Mouse (Mus musculus): ENCODE measurements around the gene Rln3. TPM values are rescaled to one million over a fixed set of nuclear protein-coding genes. Genes with fewer than 3 reads are reported as not detected.

The Rln3 gene
- total and polyA plus RNA-seq, 3 experiments: not detected

DNA sequence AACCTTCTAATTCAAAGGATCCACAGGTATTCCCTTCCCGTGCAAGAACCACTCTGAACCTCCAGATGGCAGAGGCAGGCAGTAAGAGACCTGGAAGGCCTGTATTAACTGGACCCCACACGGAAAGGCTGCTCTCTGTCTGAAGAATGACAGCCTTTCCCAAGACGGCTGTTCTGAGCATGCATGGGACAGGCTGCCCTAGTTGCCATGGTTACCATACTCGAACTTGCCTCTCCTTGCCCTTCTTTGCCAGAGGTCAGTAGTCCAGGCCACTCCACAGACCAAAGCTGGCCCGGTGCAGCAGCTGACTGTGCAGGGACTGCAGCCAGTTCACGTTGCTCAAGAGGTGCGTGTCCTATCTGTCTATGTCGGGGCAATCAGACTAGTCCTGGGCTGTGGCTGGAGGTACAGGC is 39.0 kb upstream of the Rln3 start:
- Histone ChIP-seq H3K27me3 (ENCODE audit: insufficient read depth, low read length) (no peaks in the 10 kb centered on the region), H3K9me3 (replicated peaks) (no peaks in the 10 kb centered on the region), H3K4me3 (ENCODE audit: low read depth, low read length) (no peak overlapping the region), H3K36me3 (replicated peaks) (peaks cover 96% of the 10 kb centered on the region), H3K4me1 (ENCODE audit: insufficient read depth, low read depth, low read length) (0 out of 2 replicates have a peak, but pooled peaks cover 4% of the 10 kb centered on the region)
- no peak for TF ChIP-seq POLR2AphosphoS5 (IDR thresholded peaks at IDR 0.05; ENCODE audit: insufficient replicate concordance, low read depth, low read length)
- TF ChIP-seq CTCF (IDR thresholded peaks at IDR 0.05; ENCODE audit: low read depth, low read length): no peak
- no peak for TF ChIP-seq GATA1 (IDR thresholded peaks at IDR 0.05; ENCODE audit: borderline replicate concordance, low read length)
- TF ChIP-seq TAL1 (conservative IDR thresholded peaks at IDR 0.05; ENCODE audit: low read depth, low read length): no peak
- TF ChIP-seq GATA2 (IDR thresholded peaks at IDR 0.05; ENCODE audit: borderline replicate concordance, low read depth, low read length): no peak
- no peak for ATAC-seq (ENCODE audit: extremely low read depth, insufficient number of reproducible peaks, low FRiP score, poor library complexity, severe bottlenecking)
- DNase-seq (ENCODE audit: low spot score): no peak

DNA sequence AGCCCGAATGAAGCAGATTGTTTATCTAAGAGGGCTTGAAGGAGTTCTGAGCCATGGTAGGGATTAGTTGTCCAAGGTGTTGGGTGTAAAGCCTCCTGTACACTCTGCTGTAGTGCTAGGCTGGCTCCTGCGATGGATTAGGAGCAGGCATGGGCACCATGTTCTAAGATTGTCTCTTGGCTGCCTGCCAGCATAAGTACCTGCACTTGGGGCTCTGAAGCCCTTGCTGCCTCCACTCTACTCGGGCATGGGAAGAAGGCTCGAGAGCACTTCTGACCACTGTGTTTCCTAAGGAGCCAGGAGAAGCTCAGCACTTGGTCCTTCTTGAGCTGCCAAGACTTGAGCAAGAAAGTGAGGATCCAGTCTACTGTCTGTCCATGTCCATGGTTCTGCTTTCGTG is 34.4 kb upstream of the Rln3 start:
- no peak overlapping the region for H3K4me3 ChIP-seq (ENCODE audit: low read depth, low read length)
- TF ChIP-seq TAL1 (conservative IDR thresholded peaks at IDR 0.05; ENCODE audit: low read depth, low read length) (no peak), GATA1 (IDR thresholded peaks at IDR 0.05; ENCODE audit: borderline replicate concordance, low read length) (no peak), CTCF (IDR thresholded peaks at IDR 0.05; ENCODE audit: low read depth, low read length) (no peak), POLR2AphosphoS5 (IDR thresholded peaks at IDR 0.05; ENCODE audit: insufficient replicate concordance, low read depth, low read length) (no peak), GATA2 (IDR thresholded peaks at IDR 0.05; ENCODE audit: borderline replicate concordance, low read depth, low read length) (no peak)
- DNase-seq (ENCODE audit: low spot score) (no peak), ATAC-seq (ENCODE audit: extremely low read depth, insufficient number of reproducible peaks, low FRiP score, poor library complexity, severe bottlenecking) (no peak)
- 0 out of 2 replicates have a peak, but pooled peaks cover 4% of the 10 kb centered on the region for H3K4me1 ChIP-seq (ENCODE audit: insufficient read depth, low read depth, low read length)
- peaks cover 93% of the 10 kb centered on the region for H3K36me3 ChIP-seq (replicated peaks)
- H3K9me3 ChIP-seq (replicated peaks): no peaks in the 10 kb centered on the region
- no peaks in the 10 kb centered on the region for H3K27me3 ChIP-seq (ENCODE audit: insufficient read depth, low read length)

GRCm38 (mm10) chr8:84076849-84077248 is 32.0 kb upstream of the Rln3 start:
- peaks cover 90% of the 10 kb centered on the region for H3K36me3 ChIP-seq (replicated peaks)
- ATAC-seq (ENCODE audit: extremely low read depth, insufficient number of reproducible peaks, low FRiP score, poor library complexity, severe bottlenecking) (no peak), DNase-seq (ENCODE audit: low spot score) (no peak)

DNA sequence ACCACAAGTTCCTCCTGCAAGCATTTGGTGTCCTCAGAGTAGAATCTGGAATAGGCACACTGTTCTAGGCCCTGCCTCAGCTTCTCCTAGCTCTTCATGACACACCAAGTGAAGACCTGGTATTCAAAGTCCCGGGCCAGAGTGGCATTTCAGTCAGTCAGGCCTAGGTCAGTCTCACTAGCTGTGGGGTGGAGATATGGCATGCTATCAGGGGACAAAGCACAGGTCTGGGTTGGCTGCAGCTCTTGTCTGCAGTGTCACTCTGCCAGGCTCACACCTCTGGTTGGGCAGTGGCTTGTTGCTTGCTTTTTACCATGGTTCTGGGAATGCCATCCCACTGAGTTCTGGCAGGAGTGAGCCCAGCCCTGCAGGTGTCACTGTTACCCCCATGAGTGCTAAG is 31.6 kb upstream of the Rln3 start:
- DNase-seq (ENCODE audit: low spot score) (no peak), ATAC-seq (ENCODE audit: extremely low read depth, insufficient number of reproducible peaks, low FRiP score, poor library complexity, severe bottlenecking) (no peak)
- H3K27me3 ChIP-seq (ENCODE audit: insufficient read depth, low read length): no peaks in the 10 kb centered on the region
- peaks cover 89% of the 10 kb centered on the region for H3K36me3 ChIP-seq (replicated peaks)
- H3K9me3 ChIP-seq (replicated peaks): no peaks in the 10 kb centered on the region
- peaks cover 19% of the 10 kb centered on the region for H3K4me1 ChIP-seq (ENCODE audit: insufficient read depth, low read depth, low read length)
- TF ChIP-seq TAL1 (conservative IDR thresholded peaks at IDR 0.05; ENCODE audit: low read depth, low read length) (no peak), GATA1 (IDR thresholded peaks at IDR 0.05; ENCODE audit: borderline replicate concordance, low read length) (no peak), CTCF (IDR thresholded peaks at IDR 0.05; ENCODE audit: low read depth, low read length) (no peak), GATA2 (IDR thresholded peaks at IDR 0.05; ENCODE audit: borderline replicate concordance, low read depth, low read length) (no peak), POLR2AphosphoS5 (IDR thresholded peaks at IDR 0.05; ENCODE audit: insufficient replicate concordance, low read depth, low read length) (no peak)
- H3K4me3 ChIP-seq (ENCODE audit: low read depth, low read length): no peak overlapping the region

More at GRCm38 (mm10) chr8:84076849-84077248, 32.0 kb upstream of the Rln3 start:
- TF ChIP-seq GATA1 (IDR thresholded peaks at IDR 0.05; ENCODE audit: borderline replicate concordance, low read length) (no peak), POLR2AphosphoS5 (IDR thresholded peaks at IDR 0.05; ENCODE audit: insufficient replicate concordance, low read depth, low read length) (no peak), CTCF (IDR thresholded peaks at IDR 0.05; ENCODE audit: low read depth, low read length) (no peak), GATA2 (IDR thresholded peaks at IDR 0.05; ENCODE audit: borderline replicate concordance, low read depth, low read length) (no peak), TAL1 (conservative IDR thresholded peaks at IDR 0.05; ENCODE audit: low read depth, low read length) (no peak)
- Histone ChIP-seq H3K4me3 (ENCODE audit: low read depth, low read length) (no peak overlapping the region), H3K27me3 (ENCODE audit: insufficient read depth, low read length) (no peaks in the 10 kb centered on the region), H3K4me1 (ENCODE audit: insufficient read depth, low read depth, low read length) (peaks cover 16% of the 10 kb centered on the region), H3K9me3 (replicated peaks) (no peaks in the 10 kb centered on the region)

DNA sequence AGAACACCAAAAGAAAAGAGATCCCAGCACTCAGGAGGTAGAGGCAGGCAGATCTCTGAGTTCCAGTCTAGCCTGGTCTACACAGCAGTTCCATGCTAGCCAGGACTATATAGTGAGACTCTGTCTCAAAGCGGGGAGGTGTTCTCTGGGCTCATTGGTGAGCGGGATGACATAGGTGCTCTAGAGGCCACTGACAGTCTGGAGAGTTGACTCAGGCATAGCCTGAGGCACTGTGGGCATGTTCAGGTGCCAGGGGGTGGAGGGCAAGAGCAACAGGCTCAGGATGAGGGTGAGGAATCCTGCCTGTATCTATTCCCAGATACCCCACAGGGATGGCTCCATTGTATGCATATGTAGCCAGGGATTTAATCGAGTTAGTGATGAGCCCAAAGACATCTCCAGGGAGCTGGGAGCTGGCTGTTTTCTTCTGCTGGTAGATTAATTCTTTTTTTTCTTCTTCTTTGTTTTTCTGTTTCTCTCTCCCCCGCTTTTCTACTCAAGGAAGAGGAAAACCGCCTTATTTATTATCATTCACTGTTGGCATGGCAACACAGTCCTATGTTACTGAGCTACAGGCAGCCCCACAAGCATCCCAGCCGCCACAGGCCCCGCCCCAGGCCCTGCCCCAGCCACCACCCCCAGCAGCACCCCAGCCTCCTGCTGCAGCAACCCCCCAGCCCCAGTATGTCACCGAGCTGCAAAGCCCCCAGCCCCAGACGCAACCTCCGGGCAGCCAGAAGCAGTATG is 28.6 kb upstream of the Rln3 start:
- Histone ChIP-seq H3K4me3 (ENCODE audit: low read depth, low read length) (no peak overlapping the region), H3K27me3 (ENCODE audit: insufficient read depth, low read length) (no peaks in the 10 kb centered on the region), H3K36me3 (replicated peaks) (peaks cover 82% of the 10 kb centered on the region), H3K9me3 (replicated peaks) (no peaks in the 10 kb centered on the region), H3K4me1 (ENCODE audit: insufficient read depth, low read depth, low read length) (peaks cover 43% of the 10 kb centered on the region)
- TF ChIP-seq GATA1 (IDR thresholded peaks at IDR 0.05; ENCODE audit: borderline replicate concordance, low read length) (no peak), POLR2AphosphoS5 (IDR thresholded peaks at IDR 0.05; ENCODE audit: insufficient replicate concordance, low read depth, low read length) (no peak), CTCF (IDR thresholded peaks at IDR 0.05; ENCODE audit: low read depth, low read length) (no peak), TAL1 (conservative IDR thresholded peaks at IDR 0.05; ENCODE audit: low read depth, low read length) (no peak), GATA2 (IDR thresholded peaks at IDR 0.05; ENCODE audit: borderline replicate concordance, low read depth, low read length) (no peak)
- DNase-seq (ENCODE audit: low spot score) (no peak), ATAC-seq (ENCODE audit: extremely low read depth, insufficient number of reproducible peaks, low FRiP score, poor library complexity, severe bottlenecking) (no peak)

DNA sequence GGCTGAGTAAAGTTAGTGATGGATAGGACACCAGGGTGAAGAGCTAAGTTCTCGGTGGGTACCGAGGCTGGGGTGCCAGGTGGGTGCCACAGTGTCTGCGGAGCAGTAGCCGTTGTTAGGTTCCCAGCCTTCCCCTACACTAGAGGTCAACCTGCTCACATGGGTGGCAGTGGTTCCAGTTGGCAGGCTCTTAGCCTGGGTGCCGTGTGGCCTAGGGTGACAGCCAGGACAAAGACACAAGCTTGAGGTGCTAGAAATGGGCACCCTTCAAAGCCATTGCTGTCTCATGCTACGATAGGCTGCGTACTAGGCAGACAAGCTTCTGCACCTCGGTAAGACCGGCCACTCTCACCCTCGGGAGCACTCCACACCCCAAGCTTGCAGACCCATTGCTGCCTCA is 27.5 kb upstream of the Rln3 start:
- Histone ChIP-seq H3K4me1 (ENCODE audit: insufficient read depth, low read depth, low read length) (peaks cover 53% of the 10 kb centered on the region), H3K9me3 (replicated peaks) (no peaks in the 10 kb centered on the region), H3K36me3 (replicated peaks) (peaks cover 76% of the 10 kb centered on the region), H3K27me3 (ENCODE audit: insufficient read depth, low read length) (no peaks in the 10 kb centered on the region), H3K4me3 (ENCODE audit: low read depth, low read length) (no peak overlapping the region)
- TF ChIP-seq CTCF (IDR thresholded peaks at IDR 0.05; ENCODE audit: low read depth, low read length): no peak
- no peak for TF ChIP-seq GATA2 (IDR thresholded peaks at IDR 0.05; ENCODE audit: borderline replicate concordance, low read depth, low read length)
- no peak for TF ChIP-seq GATA1 (IDR thresholded peaks at IDR 0.05; ENCODE audit: borderline replicate concordance, low read length)
- no peak for TF ChIP-seq POLR2AphosphoS5 (IDR thresholded peaks at IDR 0.05; ENCODE audit: insufficient replicate concordance, low read depth, low read length)
- no peak for TF ChIP-seq TAL1 (conservative IDR thresholded peaks at IDR 0.05; ENCODE audit: low read depth, low read length)
- no peak for ATAC-seq (ENCODE audit: extremely low read depth, insufficient number of reproducible peaks, low FRiP score, poor library complexity, severe bottlenecking)
- DNase-seq (ENCODE audit: low spot score): no peak
